Mouse (Mus musculus): ENCODE results near the gene Grik4. TPM values are rescaled to one million over a fixed set of nuclear protein-coding genes. Genes with fewer than 3 reads are reported as not detected.

Gene Grik4
- total RNA-seq, 1 experiment = 0.22 TPM

DNA sequence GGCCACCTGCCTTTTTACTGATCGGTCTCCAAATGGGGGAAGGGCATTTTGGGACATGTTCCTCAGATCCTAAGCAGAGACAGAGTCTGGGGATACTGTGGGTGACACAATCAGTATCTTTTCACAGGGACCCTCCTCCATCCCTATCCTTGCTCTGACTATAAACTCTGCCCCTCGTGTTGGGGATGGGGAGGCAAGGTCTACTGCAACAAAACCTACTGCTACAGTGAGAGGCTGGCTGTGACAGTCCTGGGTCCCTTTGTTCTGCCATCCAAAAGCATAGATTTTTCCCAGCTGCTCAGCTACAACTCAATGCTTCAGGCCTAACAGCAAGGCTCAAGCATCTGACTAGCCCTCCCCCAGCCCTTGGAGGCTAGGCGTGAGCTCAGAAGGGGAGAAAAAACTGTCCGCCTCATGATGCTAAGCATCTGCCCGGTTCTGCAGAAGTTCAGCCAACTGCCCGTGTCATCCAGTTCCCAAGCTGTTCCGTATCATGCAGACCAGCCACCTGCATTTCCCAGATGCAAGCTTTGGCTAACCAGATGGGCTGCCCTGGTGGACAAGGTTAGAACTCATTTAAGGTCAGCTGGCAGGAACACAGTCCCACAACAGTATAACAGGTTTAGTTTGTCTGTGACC is 207.5 kb downstream of the Grik4 start:
- H3K27ac ChIP-seq (ENCODE audit: insufficient read depth, low read depth, low read length, poor library complexity, severe bottlenecking) = no peak overlapping the region
- no peak overlapping the region for H3K9ac ChIP-seq (ENCODE audit: insufficient read depth, low read depth, low read length, poor library complexity, severe bottlenecking)
- TF ChIP-seq HCFC1 (IDR thresholded peaks at IDR 0.05; ENCODE audit: borderline replicate concordance, insufficient read depth, low read length) (no peak), CHD2 (IDR thresholded peaks at IDR 0.05; ENCODE audit: low read depth, low read length) (no peak), ZC3H11A (IDR thresholded peaks at IDR 0.05; ENCODE audit: borderline replicate concordance, low read depth, low read length) (no peak), ZNF384 (IDR thresholded peaks at IDR 0.05; ENCODE audit: low read depth, low read length) (no peak), MAFK (IDR thresholded peaks at IDR 0.05; ENCODE audit: insufficient read depth, low read depth, low read length) (no peak)
- H3K4me3 ChIP-seq (ENCODE audit: insufficient read depth in 1 of 2, low read depth in 1 of 2, low read length in 2 of 2, poor library complexity in 1 of 2, severe bottlenecking in 1 of 2) = no peak overlapping the region
- no peaks in the 10 kb centered on the region for H3K36me3 ChIP-seq (ENCODE audit: control insufficient read depth, insufficient read depth, low read length, poor library complexity, severe bottlenecking)
- no peak for DNase-seq (ENCODE audit: low read depth, low spot score)
- in situ Hi-C loops (cut with MboI; ENCODE audit: low sequenced_read_pairs in 2 of 2, unreplicated experiment in 2 of 2) = no loop called here
- H3K4me1 ChIP-seq (ENCODE audit: control insufficient read depth in 2 of 2, insufficient read depth in 2 of 2, low read length in 2 of 2, poor library complexity in 1 of 2) = no peaks in the 10 kb centered on the region
- H3K9me3 ChIP-seq (ENCODE audit: control insufficient read depth, insufficient read depth, low read depth, low read length) = no peaks in the 10 kb centered on the region

DNA sequence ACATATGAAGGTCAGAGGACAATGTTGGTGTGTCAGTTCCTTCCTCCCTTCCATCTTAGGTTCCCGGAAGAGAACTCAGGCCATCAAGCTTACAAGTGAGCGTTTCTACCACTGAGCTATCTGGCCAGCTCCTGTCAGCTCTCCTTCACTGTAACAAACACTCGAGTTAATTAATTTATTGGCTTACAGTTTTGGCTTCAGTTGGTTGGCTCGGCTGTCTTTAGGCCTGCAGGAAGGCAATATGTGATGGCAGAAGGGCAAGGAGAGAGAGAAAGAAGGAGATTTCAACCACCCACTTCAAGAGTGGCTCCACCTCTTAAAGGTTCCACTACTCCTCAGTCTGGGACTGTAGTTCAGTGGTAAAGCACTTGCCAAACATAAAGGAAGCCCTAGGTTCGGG is 209.2 kb downstream of the Grik4 start:
- no peak for TF ChIP-seq ZC3H11A (IDR thresholded peaks at IDR 0.05; ENCODE audit: borderline replicate concordance, low read depth, low read length)
- TF ChIP-seq CHD2 (IDR thresholded peaks at IDR 0.05; ENCODE audit: low read depth, low read length) = no peak
- TF ChIP-seq HCFC1 (IDR thresholded peaks at IDR 0.05; ENCODE audit: borderline replicate concordance, insufficient read depth, low read length) = no peak
- DNase-seq (ENCODE audit: low read depth, low spot score) = no peak
- H3K4me1 ChIP-seq (ENCODE audit: control insufficient read depth in 2 of 2, insufficient read depth in 2 of 2, low read length in 2 of 2, poor library complexity in 1 of 2) = no peaks in the 10 kb centered on the region
- in situ Hi-C loops (cut with MboI; ENCODE audit: low sequenced_read_pairs in 2 of 2, unreplicated experiment in 2 of 2) = no loop called here
- H3K4me3 ChIP-seq (ENCODE audit: insufficient read depth in 1 of 2, low read depth in 1 of 2, low read length in 2 of 2, poor library complexity in 1 of 2, severe bottlenecking in 1 of 2) = no peak overlapping the region
- H3K9me3 ChIP-seq (ENCODE audit: control insufficient read depth, insufficient read depth, low read depth, low read length) = no peaks in the 10 kb centered on the region
- no peak overlapping the region for H3K9ac ChIP-seq (ENCODE audit: insufficient read depth, low read depth, low read length, poor library complexity, severe bottlenecking)
- H3K27ac ChIP-seq (ENCODE audit: insufficient read depth, low read depth, low read length, poor library complexity, severe bottlenecking) = no peak overlapping the region
- H3K36me3 ChIP-seq (ENCODE audit: control insufficient read depth, insufficient read depth, low read length, poor library complexity, severe bottlenecking) = no peaks in the 10 kb centered on the region

DNA sequence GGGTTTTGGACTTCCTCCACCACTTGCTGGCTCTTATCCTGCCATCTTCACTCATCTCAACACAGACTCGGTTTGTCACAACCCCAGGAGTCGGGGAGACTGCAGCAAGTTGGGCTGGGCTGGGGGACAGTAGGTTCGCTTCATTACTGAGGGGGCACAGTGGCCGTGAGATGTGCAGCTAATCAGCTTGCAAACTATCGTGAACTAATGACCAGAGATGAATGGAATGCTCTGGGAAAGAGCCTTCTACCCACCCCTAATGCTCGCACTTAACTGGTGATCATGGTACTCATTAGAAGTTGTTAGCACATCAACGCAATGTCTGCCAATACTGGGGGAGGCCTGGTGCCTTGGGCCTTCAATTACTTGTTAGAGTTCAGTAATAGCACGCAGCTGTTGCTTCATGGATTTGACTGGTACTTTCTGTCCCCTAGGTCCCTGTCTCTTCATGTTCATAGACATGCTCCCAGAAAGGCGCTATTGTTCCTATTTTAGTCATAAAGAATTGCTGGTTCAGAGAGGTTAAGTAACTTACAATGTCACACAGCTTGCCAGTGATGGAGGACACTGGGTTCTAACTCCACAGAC is 211.5 kb downstream of the Grik4 start:
- DNase-seq (ENCODE audit: low read depth, low spot score) = no peak
- Histone ChIP-seq H3K4me1 (ENCODE audit: control insufficient read depth in 2 of 2, insufficient read depth in 2 of 2, low read length in 2 of 2, poor library complexity in 1 of 2) (no peaks in the 10 kb centered on the region), H3K9me3 (ENCODE audit: control insufficient read depth, insufficient read depth, low read depth, low read length) (no peaks in the 10 kb centered on the region), H3K4me3 (ENCODE audit: insufficient read depth in 1 of 2, low read depth in 1 of 2, low read length in 2 of 2, poor library complexity in 1 of 2, severe bottlenecking in 1 of 2) (no peak overlapping the region), H3K36me3 (ENCODE audit: control insufficient read depth, insufficient read depth, low read length, poor library complexity, severe bottlenecking) (no peaks in the 10 kb centered on the region), H3K27ac (ENCODE audit: insufficient read depth, low read depth, low read length, poor library complexity, severe bottlenecking) (no peak overlapping the region), H3K9ac (ENCODE audit: insufficient read depth, low read depth, low read length, poor library complexity, severe bottlenecking) (no peak overlapping the region)
- no peak for TF ChIP-seq ZNF384 (IDR thresholded peaks at IDR 0.05; ENCODE audit: low read depth, low read length)
- no peak for TF ChIP-seq HCFC1 (IDR thresholded peaks at IDR 0.05; ENCODE audit: borderline replicate concordance, insufficient read depth, low read length)
- no peak for TF ChIP-seq MAFK (IDR thresholded peaks at IDR 0.05; ENCODE audit: insufficient read depth, low read depth, low read length)
- TF ChIP-seq CHD2 (IDR thresholded peaks at IDR 0.05; ENCODE audit: low read depth, low read length) = no peak
- no peak for TF ChIP-seq ZC3H11A (IDR thresholded peaks at IDR 0.05; ENCODE audit: borderline replicate concordance, low read depth, low read length)
- in situ Hi-C loops (cut with MboI; ENCODE audit: low sequenced_read_pairs in 2 of 2, unreplicated experiment in 2 of 2) = no loop called here

DNA sequence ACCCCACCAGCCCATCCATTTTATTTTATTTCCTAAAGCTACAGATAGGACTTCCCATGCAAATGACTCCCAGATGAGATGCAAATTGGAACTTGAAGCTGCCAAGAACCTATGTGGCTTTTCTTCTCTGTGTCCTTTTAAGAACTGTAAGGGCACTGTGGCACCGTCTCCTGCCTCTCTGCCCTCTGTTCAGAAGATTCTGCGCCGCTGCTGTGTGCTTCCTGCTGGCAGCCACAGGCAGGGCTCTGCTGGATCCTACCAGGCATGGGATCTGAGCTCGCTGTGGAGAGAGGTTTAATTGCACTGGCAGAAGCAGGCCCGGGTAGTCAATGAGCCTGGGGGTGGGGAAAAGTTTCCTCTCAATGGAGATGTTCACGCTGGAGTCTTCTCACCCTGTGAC is 215.8 kb downstream of the Grik4 start:
- Histone ChIP-seq H3K36me3 (ENCODE audit: control insufficient read depth, insufficient read depth, low read length, poor library complexity, severe bottlenecking) (no peaks in the 10 kb centered on the region), H3K4me3 (ENCODE audit: insufficient read depth in 1 of 2, low read depth in 1 of 2, low read length in 2 of 2, poor library complexity in 1 of 2, severe bottlenecking in 1 of 2) (no peak overlapping the region), H3K4me1 (ENCODE audit: control insufficient read depth in 2 of 2, insufficient read depth in 2 of 2, low read length in 2 of 2, poor library complexity in 1 of 2) (no peaks in the 10 kb centered on the region), H3K9me3 (ENCODE audit: control insufficient read depth, insufficient read depth, low read depth, low read length) (no peaks in the 10 kb centered on the region), H3K27ac (ENCODE audit: insufficient read depth, low read depth, low read length, poor library complexity, severe bottlenecking) (no peak overlapping the region), H3K9ac (ENCODE audit: insufficient read depth, low read depth, low read length, poor library complexity, severe bottlenecking) (no peak overlapping the region)
- DNase-seq (ENCODE audit: low read depth, low spot score) = no peak
- no peak for TF ChIP-seq ZNF384 (IDR thresholded peaks at IDR 0.05; ENCODE audit: low read depth, low read length)
- no peak for TF ChIP-seq ZC3H11A (IDR thresholded peaks at IDR 0.05; ENCODE audit: borderline replicate concordance, low read depth, low read length)
- TF ChIP-seq CHD2 (IDR thresholded peaks at IDR 0.05; ENCODE audit: low read depth, low read length) = no peak
- no peak for TF ChIP-seq HCFC1 (IDR thresholded peaks at IDR 0.05; ENCODE audit: borderline replicate concordance, insufficient read depth, low read length)
- no peak for TF ChIP-seq MAFK (IDR thresholded peaks at IDR 0.05; ENCODE audit: insufficient read depth, low read depth, low read length)
- in situ Hi-C loops (cut with MboI; ENCODE audit: low sequenced_read_pairs in 2 of 2, unreplicated experiment in 2 of 2) = no loop called here
